Mouse (Mus musculus): ENCODE results near the gene Prkab1. TPM values are rescaled to one million over a fixed set of nuclear protein-coding genes. Genes with fewer than 3 reads are reported as not detected.

The Prkab1 gene
- polyA plus RNA-seq, 1 experiment from 2014 or later: 77.8 TPM

- no peak for TF ChIP-seq CTCF (IDR thresholded peaks at IDR 0.05; ENCODE audit: low read depth)
- ATAC-seq: no peak
- Histone ChIP-seq H3K4me3 (ENCODE audit: low read depth, low read length) (no peak overlapping the region), H3K27ac (ENCODE audit: low read depth, low read length) (no peak overlapping the region), H3K36me3 (ENCODE audit: control insufficient read depth, insufficient read depth) (peaks cover 11% of the 10 kb centered on the region; the same call in 1 of the 2 replicates), H3K9me3 (ENCODE audit: control insufficient read depth) (no peaks in the 10 kb centered on the region), H3K9ac (ENCODE audit: low read depth, low read length) (no peak overlapping the region), H3K27me3 (replicated peaks; ENCODE audit: control insufficient read depth, insufficient read depth, low read length) (no peaks in the 10 kb centered on the region), H3K4me1 (replicated peaks; ENCODE audit: control insufficient read depth, insufficient read depth, low read length) (no peaks in the 10 kb centered on the region), H3K4me2 (replicated peaks; ENCODE audit: low read depth) (no peak overlapping the region)
- WGBS: 95% methylated on average over 5 of the region's 5 CpGs
Measured at GRCm38 (mm10) chr5:115976446-115976845, 47.9 kb downstream of the Prkab1 start.

GRCm38 (mm10) chr5:115975672-115976071, 48.6 kb downstream of the Prkab1 start:
- H3K27me3 ChIP-seq (replicated peaks; ENCODE audit: control insufficient read depth, insufficient read depth, low read length): no peaks in the 10 kb centered on the region
- no peak overlapping the region for H3K4me3 ChIP-seq (ENCODE audit: low read depth, low read length)
- H3K27ac ChIP-seq (ENCODE audit: low read depth, low read length): no peak overlapping the region
- TF ChIP-seq CTCF (IDR thresholded peaks at IDR 0.05; ENCODE audit: low read depth): peak; percentile 36
- no peaks in the 10 kb centered on the region; the same call in 1 of the 2 replicates for H3K4me1 ChIP-seq (replicated peaks; ENCODE audit: control insufficient read depth, insufficient read depth, low read length)
- no peak for ATAC-seq
- 88% methylated on average over 10 of the region's 10 CpGs for WGBS
- no peaks in the 10 kb centered on the region for H3K9me3 ChIP-seq (ENCODE audit: control insufficient read depth)
- H3K4me2 ChIP-seq (replicated peaks; ENCODE audit: low read depth): no peak overlapping the region
- no peak overlapping the region for H3K9ac ChIP-seq (ENCODE audit: low read depth, low read length)
- peaks cover 8% of the 10 kb centered on the region; the same call in 1 of the 2 replicates for H3K36me3 ChIP-seq (ENCODE audit: control insufficient read depth, insufficient read depth)

GRCm38 (mm10) chr5:115971236-115971635, 53.1 kb downstream of the Prkab1 start:
- no peaks in the 10 kb centered on the region for H3K27me3 ChIP-seq (replicated peaks; ENCODE audit: control insufficient read depth, insufficient read depth, low read length)
- no peak for TF ChIP-seq CTCF (IDR thresholded peaks at IDR 0.05; ENCODE audit: low read depth)
- peak; percentile 85 for ATAC-seq
- 48% methylated on average over 15 of the region's 15 CpGs for WGBS
- H3K27ac ChIP-seq (ENCODE audit: low read depth, low read length): peak overlapping the region; percentile 50; the same call in 1 of the 2 replicates
- no peaks in the 10 kb centered on the region; the same call in 1 of the 2 replicates for H3K4me1 ChIP-seq (replicated peaks; ENCODE audit: control insufficient read depth, insufficient read depth, low read length)
- H3K9ac ChIP-seq (ENCODE audit: low read depth, low read length): no peak overlapping the region
- no peaks in the 10 kb centered on the region for H3K9me3 ChIP-seq (ENCODE audit: control insufficient read depth)
- peaks cover 11% of the 10 kb centered on the region; the same call in 1 of the 2 replicates for H3K36me3 ChIP-seq (ENCODE audit: control insufficient read depth, insufficient read depth)
- H3K4me3 ChIP-seq (ENCODE audit: low read depth, low read length): no peak overlapping the region
- H3K4me2 ChIP-seq (replicated peaks; ENCODE audit: low read depth): no peak overlapping the region

Other genes with a start within 250 kb of the Prkab1 start
- gene Cit, start 179.2 kb downstream of the Prkab1 start, polyA plus RNA-seq (2015; fragmentation: Nextera tagmentation; extraction: Ambion mirVana): 3.7 and 3.8 TPM in 2 replicates
- gene Tmem233, start 58.7 kb upstream of the Prkab1 start, polyA plus RNA-seq (2015; fragmentation: Nextera tagmentation; extraction: Ambion mirVana): not detected in 2 replicates